Mouse (Mus musculus) thymus, postnatal 10 days (tissue): Measurements from ENCODE around the gene Ube2d1.
A peak's percentile ranks its signal among the peaks of the same experiment; 100 is the strongest.

Experiments
- DNase-seq, 2 experiments: peaks; one replicate each; pipeline ENCODE4 v3.0.0; 2021; ENCODE audit warnings: low spot score in 2 of 2

The Ube2d1 gene

GRCm38 (mm10) chr10:71285126-71285580, at the start of gene Ube2d1:
TSS of gene Ube2d1 (minus strand) at chr10:71285262.
- peak; percentile 75 to 81 for DNase-seq

- DNase-seq, result no peak
These were observed 47.8 kb upstream of the Ube2d1 start for GRCm38 (mm10) chr10:71332859-71333258.

- DNase-seq, result no peak
These were observed 47.3 kb upstream of the Ube2d1 start for GRCm38 (mm10) chr10:71332376-71332775.

- DNase-seq, result no peak
These were observed 46.8 kb upstream of the Ube2d1 start for GRCm38 (mm10) chr10:71331908-71332307.

- DNase-seq, result no peak
These were observed 45.0 kb upstream of the Ube2d1 start for GRCm38 (mm10) chr10:71330070-71330469.

- no peak for DNase-seq
These were observed 44.2 kb upstream of the Ube2d1 start for GRCm38 (mm10) chr10:71329295-71329694.

- DNase-seq, result no peak
These were observed 43.8 kb upstream of the Ube2d1 start for GRCm38 (mm10) chr10:71328870-71329269.

- DNase-seq, result no peak
These were observed 43.3 kb upstream of the Ube2d1 start for GRCm38 (mm10) chr10:71328382-71328781.

GRCm38 (mm10) chr10:71327386-71327785, 42.3 kb upstream of the Ube2d1 start:
- no peak for DNase-seq

- peak; percentile 38 to 69 for DNase-seq
These were observed 41.7 kb upstream of the Ube2d1 start for GRCm38 (mm10) chr10:71326789-71327188.

- DNase-seq, result no peak
These were observed 41.1 kb upstream of the Ube2d1 start for GRCm38 (mm10) chr10:71326123-71326522.

- no peak for DNase-seq
These were observed 38.6 kb upstream of the Ube2d1 start for GRCm38 (mm10) chr10:71323669-71324068.

GRCm38 (mm10) chr10:71316497-71316896, 31.4 kb upstream of the Ube2d1 start:
- no peak for DNase-seq

- DNase-seq, result no peak
These were observed 31.0 kb upstream of the Ube2d1 start for GRCm38 (mm10) chr10:71316056-71316455.

GRCm38 (mm10) chr10:71314596-71314995, 29.5 kb upstream of the Ube2d1 start:
- DNase-seq, result no peak

- no peak for DNase-seq
These were observed 25.2 kb upstream of the Ube2d1 start for GRCm38 (mm10) chr10:71310288-71310687.

GRCm38 (mm10) chr10:71308199-71308598, 23.1 kb upstream of the Ube2d1 start:
- DNase-seq, result no peak

GRCm38 (mm10) chr10:71306759-71307158, 21.7 kb upstream of the Ube2d1 start:
- DNase-seq, result no peak

GRCm38 (mm10) chr10:71306190-71306589, 21.1 kb upstream of the Ube2d1 start:
- DNase-seq, result peak; percentile 24 to 64

- DNase-seq, result peak; percentile 49 to 65
These were observed 17.4 kb upstream of the Ube2d1 start for GRCm38 (mm10) chr10:71302490-71302889.

GRCm38 (mm10) chr10:71300161-71300560, 15.1 kb upstream of the Ube2d1 start:
- peak in 1 of 2 experiments; percentile 18 for DNase-seq

- DNase-seq, result no peak
These were observed 8.2 kb upstream of the Ube2d1 start for GRCm38 (mm10) chr10:71293245-71293644.

GRCm38 (mm10) chr10:71292254-71292653, 7.2 kb upstream of the Ube2d1 start:
- DNase-seq, result peak; percentile 52 to 53

- DNase-seq, result no peak
These were observed 6.7 kb upstream of the Ube2d1 start for GRCm38 (mm10) chr10:71291801-71292200.
